Mouse (Mus musculus): ENCODE data around the gene Utp11.

DNA sequence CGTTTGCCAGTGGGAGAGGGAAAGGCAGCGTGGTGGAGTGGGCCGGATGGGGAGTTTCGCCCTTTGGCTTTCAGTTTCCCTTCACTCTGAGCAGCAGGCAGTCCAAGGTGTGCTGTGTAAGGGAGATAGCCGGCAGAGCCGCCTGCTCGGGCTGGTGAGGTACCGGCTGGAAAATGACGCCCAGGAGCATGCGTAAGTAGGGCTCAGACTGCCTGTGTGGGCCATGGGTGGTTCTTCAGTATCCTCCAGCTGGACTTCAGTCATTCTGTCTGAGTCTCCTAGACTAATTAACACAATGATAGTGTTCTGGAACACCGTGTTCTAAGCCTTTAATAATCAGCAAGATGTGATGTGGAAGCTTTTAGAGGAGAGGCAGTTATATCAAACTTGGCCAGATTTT lies 49.4 kb upstream of the Utp11 start:
- no peak for TF ChIP-seq CTCF (IDR thresholded peaks at IDR 0.05; ENCODE audit: borderline replicate concordance, insufficient read depth, low read length)
- no peak for TF ChIP-seq POLR2A (IDR thresholded peaks at IDR 0.05; ENCODE audit: low read depth, low read length)
